Mouse (Mus musculus) stomach, postnatal 0 days (tissue): ENCODE measurements at regions not wholly inside any gene's neighbourhood (a gene's known extent, or its start where the extent isn't known, plus 50 kb on each side); places are given as distances from the start of the nearest gene placed in this dataset.

ENCODE experiments used
- ATAC-seq: fragments of 200-750 bp; cut with Nextera tagmentation; 2 replicates; pipeline ENCODE4 v1.8.0; 2017; ENCODE audit not compliant: low FRiP score, low TSS enrichment
- DNase-seq: peaks from one replicate; pipeline ENCODE4 v3.0.0-alpha.2; 2016; ENCODE audit warnings: low spot score
- H3K27ac ChIP-seq: fragments of 300-500 bp; sonication (generic); replicated peaks from 2 replicates; pipeline ENCODE4 v1.5.1; 2014; ENCODE audit warnings: mild to moderate bottlenecking, control low read depth
- H3K27me3 ChIP-seq: fragments of 300-500 bp; sonication (generic); 2 replicates; pipeline ENCODE4 v1.6.1; 2014; ENCODE audit warnings: low read length; ENCODE audit not compliant: control insufficient read depth, insufficient read depth
- H3K36me3 ChIP-seq: fragments of 300-500 bp; sonication (generic); 2 replicates; pipeline ENCODE4 v1.6.1; 2014; ENCODE audit warnings: low read length, mixed read lengths; ENCODE audit not compliant: control insufficient read depth, insufficient read depth
- H3K4me1 ChIP-seq: fragments of 300-500 bp; sonication (generic); replicated peaks from 2 replicates; pipeline ENCODE4 v1.6.1; 2014; ENCODE audit warnings: antibody characterized with exemption; ENCODE audit not compliant: control insufficient read depth, insufficient read depth
- H3K4me2 ChIP-seq: fragments of 300-500 bp; sonication (generic); replicated peaks from 2 replicates; pipeline ENCODE4 v1.6.1; 2014; ENCODE audit warnings: low read depth, mild to moderate bottlenecking, control low read depth, moderate library complexity
- H3K4me3 ChIP-seq: fragments of 300-500 bp; sonication (generic); 2 replicates; pipeline ENCODE4 v1.5.1; 2014; ENCODE audit warnings: low read depth, low read length, control low read depth
- H3K9ac ChIP-seq: fragments of 300-500 bp; sonication (generic); 2 replicates; pipeline ENCODE4 v1.6.1; 2014; ENCODE audit warnings: mild to moderate bottlenecking, low read length, control low read depth, mixed read lengths
- H3K9me3 ChIP-seq: fragments of 300-500 bp; sonication (generic); 2 replicates; pipeline ENCODE4 v1.6.1; 2016; ENCODE audit warnings: low read length; ENCODE audit not compliant: control insufficient read depth
- CTCF ChIP-seq: IDR thresholded peaks from 2 replicates; pipeline ENCODE4 v1.5.1; 2016; ENCODE audit warnings: antibody characterized with exemption, low read depth, mild to moderate bottlenecking, moderate library complexity
- EP300 ChIP-seq: optimal IDR thresholded peaks from 2 replicates; pipeline ENCODE3; 2016; ENCODE audit warnings: antibody characterized with exemption
- WGBS: fragments of 180-500 bp; shearing (Covaris S2); extraction: QIAGEN DNeasy Blood & Tissue Kit; methylation state at CpG from one replicate; pipeline ENCODE4 v1.1.7; 2014; 5-methylcytosine and 5-hydroxymethylcytosine counted together

- Histone ChIP-seq H3K4me2 (no peak overlapping the region), H3K36me3 (no peaks in the 10 kb centered on the region), H3K9me3 (no peaks in the 10 kb centered on the region), H3K4me3 (no peak overlapping the region), H3K27ac (no peak overlapping the region), H3K27me3 (no peaks in the 10 kb centered on the region), H3K9ac (no peak overlapping the region), H3K4me1 (no peaks in the 10 kb centered on the region)
- ATAC-seq (no peak), DNase-seq (no peak)
- WGBS, result 35% methylated on average over 2 of the region's 2 CpGs
- TF ChIP-seq EP300 (no peak), CTCF (no peak)
Measured at GRCm38 (mm10) chr12:11518379-11518778, 62.5 kb downstream of the Rad51ap2 start.

GRCm38 (mm10) chr12:11562891-11563290 is 107.0 kb downstream of the Rad51ap2 start:
- H3K27me3 ChIP-seq, result no peaks in the 10 kb centered on the region
- no peak overlapping the region for H3K4me3 ChIP-seq
- H3K9me3 ChIP-seq, result no peaks in the 10 kb centered on the region
- H3K4me1 ChIP-seq, result no peaks in the 10 kb centered on the region
- no peak overlapping the region for H3K27ac ChIP-seq
- no peak overlapping the region for H3K9ac ChIP-seq
- ATAC-seq (no peak), DNase-seq (no peak)
- WGBS, result 77% methylated on average over 6 of the region's 6 CpGs
- H3K36me3 ChIP-seq, result no peaks in the 10 kb centered on the region
- no peak overlapping the region for H3K4me2 ChIP-seq
- TF ChIP-seq CTCF (no peak), EP300 (no peak)

GRCm38 (mm10) chr12:11570160-11570559 is 114.3 kb downstream of the Rad51ap2 start:
- no peak for TF ChIP-seq CTCF
- TF ChIP-seq EP300, result no peak
- H3K9me3 ChIP-seq, result no peaks in the 10 kb centered on the region
- ATAC-seq, result no peak

GRCm38 (mm10) chr12:11603946-11604345 is 148.1 kb downstream of the Rad51ap2 start:
- H3K4me1 ChIP-seq, result no peaks in the 10 kb centered on the region
- H3K9ac ChIP-seq, result no peak overlapping the region
- TF ChIP-seq CTCF (no peak), EP300 (no peak)
- no peak overlapping the region for H3K4me3 ChIP-seq
- no peak overlapping the region for H3K4me2 ChIP-seq
- DNase-seq (no peak), ATAC-seq (no peak)
- WGBS, result 64% methylated on average over 2 of the region's 2 CpGs
- H3K27me3 ChIP-seq, result no peaks in the 10 kb centered on the region
- no peaks in the 10 kb centered on the region for H3K9me3 ChIP-seq
- H3K36me3 ChIP-seq, result no peaks in the 10 kb centered on the region
- no peak overlapping the region for H3K27ac ChIP-seq

More at GRCm38 (mm10) chr12:11570160-11570559, 114.3 kb downstream of the Rad51ap2 start:
- 84% methylated on average over 1 of the region's 1 CpGs for WGBS
- Histone ChIP-seq H3K4me1 (no peaks in the 10 kb centered on the region), H3K4me2 (no peak overlapping the region), H3K36me3 (no peaks in the 10 kb centered on the region), H3K9ac (no peak overlapping the region), H3K27me3 (no peaks in the 10 kb centered on the region), H3K27ac (no peak overlapping the region), H3K4me3 (no peak overlapping the region)
- no peak for DNase-seq

- no peak for TF ChIP-seq CTCF
- no peak for TF ChIP-seq EP300
- no peak overlapping the region for H3K4me2 ChIP-seq
- H3K4me1 ChIP-seq, result no peaks in the 10 kb centered on the region
- DNase-seq (no peak), ATAC-seq (no peak)
- H3K4me3 ChIP-seq, result no peak overlapping the region
- H3K36me3 ChIP-seq, result no peaks in the 10 kb centered on the region
- H3K27ac ChIP-seq, result no peak overlapping the region
- no peaks in the 10 kb centered on the region for H3K27me3 ChIP-seq
- no peak overlapping the region for H3K9ac ChIP-seq
- no peaks in the 10 kb centered on the region for H3K9me3 ChIP-seq
Measured at GRCm38 (mm10) chr12:11608733-11609132, 152.9 kb downstream of the Rad51ap2 start.

- TF ChIP-seq EP300 (no peak), CTCF (no peak)
- WGBS, result 80% methylated on average over 2 of the region's 2 CpGs
- ATAC-seq, result no peak
Measured at GRCm38 (mm10) chr12:11611656-11612055, 155.8 kb downstream of the Rad51ap2 start.

More at GRCm38 (mm10) chr12:11611656-11612055, 155.8 kb downstream of the Rad51ap2 start:
- H3K9me3 ChIP-seq, result no peaks in the 10 kb centered on the region
- no peak overlapping the region for H3K27ac ChIP-seq
- H3K27me3 ChIP-seq, result no peaks in the 10 kb centered on the region
- H3K4me1 ChIP-seq, result no peaks in the 10 kb centered on the region
- no peak overlapping the region for H3K4me2 ChIP-seq
- no peak overlapping the region for H3K4me3 ChIP-seq
- no peaks in the 10 kb centered on the region for H3K36me3 ChIP-seq
- no peak overlapping the region for H3K9ac ChIP-seq
- no peak for DNase-seq
